In genomic region chr11:106788775-106789459, GRCm38 (mm10) we compare ENCODE assay signal across 8 mouse cellular contexts. TPM values are rescaled to one million over a fixed set of nuclear protein-coding genes. Genes with fewer than 3 reads are reported as not detected.
DNase-seq lines count a peak whose midpoint lies in the region; ATAC-seq and TF ChIP-seq lines count a peak whose summit lies in the region.

Gene Ddx5, minus strand, starts transcription at chr11:106789185.
Gene Cep95, plus strand, starts transcription at chr11:106789252.

- ATAC-seq in hematopoietic stem cell, adult 5-6 weeks (replicated peaks in 1 of 2; ENCODE audit: insufficient read depth in 1 of 2, low FRiP score in 2 of 2, low TSS enrichment in 1 of 2, low read depth in 1 of 2, poor library complexity in 2 of 2, severe bottlenecking in 2 of 2) = peak; percentile 65 to 68
- ATAC-seq in lung, embryonic 14.5 days (ENCODE audit: insufficient read depth) = peak; percentile 92
- ATAC-seq in neutrophil, adult 5-6 weeks (ENCODE audit: extremely low read depth, insufficient number of reproducible peaks, low FRiP score, poor library complexity, severe bottlenecking) = peak; percentile 67

- H3K4me3 ChIP-seq in lung, embryonic 14.5 days (ENCODE audit: low read depth, low read length) = peak within 1 kb of the TSS; percentile 76
- H3K4me3 ChIP-seq in thymus, adult 2 months (ENCODE audit: control insufficient read depth, insufficient read depth, low read length) = peak within 1 kb of the TSS; percentile 78

- TF ChIP-seq CTCF in lung, embryonic 14.5 days (IDR thresholded peaks at IDR 0.05; ENCODE audit: low read depth) = no peak; the same call in 1 of the 2 replicates
- TF ChIP-seq CTCF in thymus, adult 2 months (IDR thresholded peaks at IDR 0.05; ENCODE audit: borderline replicate concordance, control insufficient read depth, extremely low read depth, insufficient read depth, low read length, poor library complexity) = peak; percentile 44; the same call in 1 of the 2 replicates

- peaks cover 10% of the 10 kb centered on the region for H3K4me1 ChIP-seq in lung, embryonic 14.5 days (ENCODE audit: insufficient read depth)
- H3K4me1 ChIP-seq in thymus, adult 2 months (replicated peaks; ENCODE audit: control insufficient read depth, insufficient read depth, low read length) = 0 out of 2 replicates have a peak, but pooled peaks cover 2% of the 10 kb centered on the region

- H3K9ac ChIP-seq in lung, embryonic 14.5 days = peak within 1 kb of the TSS; percentile 100

- H3K9me3 ChIP-seq in lung, embryonic 14.5 days (ENCODE audit: low read depth, low read length) = no peaks in the 10 kb centered on the region

- under 1% methylated on average over 58 of the region's 58 CpGs for WGBS in lung, embryonic 14.5 days
- WGBS in thymus, adult 2 months = under 1% methylated on average over 58 of the region's 58 CpGs

- peak within 1 kb of the TSS; percentile 82 for H3K4me2 ChIP-seq in lung, embryonic 14.5 days

- peak; percentile 63 for TF ChIP-seq POLR2A in thymus, adult 2 months (IDR thresholded peaks at IDR 0.05; ENCODE audit: control insufficient read depth, extremely low read depth, insufficient read depth, low read length, poor library complexity)

- no peaks in the 10 kb centered on the region for H3K27me3 ChIP-seq in lung, embryonic 14.5 days (ENCODE audit: insufficient read depth, low read length)
- H3K27me3 ChIP-seq in thymus, adult 2 months (ENCODE audit: control insufficient read depth, insufficient read depth, low read length) = no peaks in the 10 kb centered on the region

- H3K27ac ChIP-seq in lung, embryonic 14.5 days (ENCODE audit: low read depth) = peak within 1 kb of the TSS; percentile 100
- peak within 1 kb of the TSS; percentile 89 for H3K27ac ChIP-seq in thymus, adult 2 months (ENCODE audit: control insufficient read depth, insufficient read depth, low read length)

- H3K36me3 ChIP-seq in lung, embryonic 14.5 days (ENCODE audit: insufficient read depth) = peaks cover 61% of the 10 kb centered on the region
- H3K36me3 ChIP-seq in thymus, adult 2 months (ENCODE audit: control insufficient read depth, insufficient read depth, low read length) = peaks cover 39% of the 10 kb centered on the region

- DNase-seq in Muller cell, postnatal 12 days (ENCODE audit: inconsistent ontology term) = peak; percentile 99
- DNase-seq in cerebellum, adult 9-10 months = peak; percentile 100
- peak; percentile 97 for DNase-seq in forelimb bud, embryonic 11.5 days (ENCODE audit: low read depth, low spot score)
- DNase-seq in layer of hippocampus, adult 8-10 months (ENCODE audit: low spot score in 2 of 2) = peak; percentile 95 to 98
- peak; percentile 98 for DNase-seq in lung, embryonic 14.5 days
- DNase-seq in thymus, adult 2 months = peak; percentile 99

RNA-seq across cellular contexts. Expression of gene Ddx5, which starts in this region (rescaled TPM):
- total RNA-seq in hematopoietic stem cell, adult 5-6 weeks (2017) = 1,945 and 2,149 TPM in 2 replicates
- total RNA-seq in layer of hippocampus, adult 8-10 months (2022) = 100 to 1,000 TPM; 697 to 742 (median 710) TPM
- 408 and 429 TPM in 2 replicates for polyA plus RNA-seq in lung, embryonic 14.5 days (2014; fragmentation: Nextera tagmentation; extraction: Ambion mirVana)
- total RNA-seq in neutrophil, adult 5-6 weeks (2017) = 3,680 and 4,160 TPM in 2 replicates
- 722 and 855 TPM in 2 replicates for polyA plus RNA-seq in thymus, adult 2 months (2012; rRNA removed)

RNA-seq across cellular contexts. Expression of gene Cep95, which starts in this region (rescaled TPM):
- 25.3 and 53.4 TPM in 2 replicates for total RNA-seq in hematopoietic stem cell, adult 5-6 weeks (2017)
- total RNA-seq in layer of hippocampus, adult 8-10 months (2022) = 10 to 100 TPM in 3 of 4 experiments, 1 to 10 TPM in 1; 9.1 to 15.6 (median 13.8) TPM
- 17.1 and 18.8 TPM in 2 replicates for polyA plus RNA-seq in lung, embryonic 14.5 days (2014; fragmentation: Nextera tagmentation; extraction: Ambion mirVana)
- 73.4 and 82.5 TPM in 2 replicates for total RNA-seq in neutrophil, adult 5-6 weeks (2017)
- 9.0 and 10.4 TPM in 2 replicates for polyA plus RNA-seq in thymus, adult 2 months (2012; rRNA removed)

Comparison
In these comparisons a context has a peak if more than half of its experiments do, and no peak if none do; other contexts are left out.
1. Peak in every context shown above with its lines: DNase-seq, ATAC-seq, H3K4me3 ChIP-seq and H3K27ac ChIP-seq.